Mouse (Mus musculus): ENCODE results near the gene Zfp870.

DNA sequence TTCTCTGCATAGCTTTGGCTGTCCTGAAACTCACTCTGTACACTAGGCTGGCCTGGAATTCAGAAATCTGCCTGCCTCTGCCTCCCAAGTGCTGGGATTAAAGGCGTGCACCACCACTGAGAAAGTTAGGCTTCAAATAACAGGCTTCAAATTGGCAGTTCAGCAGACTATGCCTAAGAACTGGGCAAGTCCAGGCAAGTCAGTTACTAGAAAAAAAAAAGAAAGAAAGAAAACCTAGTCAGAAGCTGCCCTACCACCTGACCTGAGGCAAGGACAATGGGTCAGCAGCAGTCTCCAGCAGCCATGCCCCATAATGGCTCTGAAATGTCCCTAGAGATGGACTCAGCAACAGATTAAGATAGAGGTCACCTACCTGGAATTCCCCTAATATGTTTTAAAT lies 20.0 kb downstream of the Zfp870 start:
- TF ChIP-seq GATA1 (IDR thresholded peaks at IDR 0.05; ENCODE audit: low read length) (no peak), TAL1 (IDR thresholded peaks at IDR 0.05; ENCODE audit: low read length) (no peak)

Measured in erythroblast, embryonic 14.5 days (primary cell).